Mouse (Mus musculus) intestine, embryonic 14.5 days (tissue): ENCODE results near the gene Mapkapk2. TPM values are rescaled to one million over a fixed set of nuclear protein-coding genes. Genes with fewer than 3 reads are reported as not detected.

ENCODE experiments used
- ATAC-seq: fragments of 200-750 bp; cut with Nextera tagmentation; replicated peaks from 2 replicates; pipeline ENCODE4 v1.8.0; 2017; ENCODE audit warnings: low read depth, moderate number of reproducible peaks, moderate TSS enrichment, moderate library complexity; ENCODE audit not compliant: low FRiP score, low TSS enrichment
- DNase-seq: peaks from one replicate; pipeline ENCODE4 v3.0.0-alpha.2; 2018; ENCODE audit warnings: low spot score
- H3K27ac ChIP-seq: fragments of 300-500 bp; sonication (generic); 2 replicates; pipeline ENCODE4 v1.5.1; 2014; ENCODE audit warnings: low read depth, mild to moderate bottlenecking, control low read depth
- H3K27me3 ChIP-seq: fragments of 300-500 bp; sonication (generic); replicated peaks from 2 replicates; pipeline ENCODE4 v1.6.1; 2014; ENCODE audit warnings: low read length, control low read depth; ENCODE audit not compliant: control insufficient read depth, insufficient read depth
- H3K36me3 ChIP-seq: fragments of 300-500 bp; sonication (generic); 2 replicates; pipeline ENCODE4 v1.6.1; 2014; ENCODE audit warnings: low read length, control low read depth; ENCODE audit not compliant: control insufficient read depth, insufficient read depth
- H3K4me1 ChIP-seq: fragments of 300-500 bp; sonication (generic); replicated peaks from 2 replicates; pipeline ENCODE4 v1.6.1; 2014; ENCODE audit warnings: low read length, control low read depth, mixed read lengths; ENCODE audit not compliant: control insufficient read depth, insufficient read depth
- H3K4me2 ChIP-seq: fragments of 300-500 bp; sonication (generic); 2 replicates; pipeline ENCODE4 v1.6.1; 2014; ENCODE audit warnings: low read length
- H3K4me3 ChIP-seq: fragments of 300-500 bp; sonication (generic); 2 replicates; pipeline ENCODE4 v1.5.1; 2014; ENCODE audit warnings: low read depth, low read length, control low read depth, mixed read lengths
- H3K9ac ChIP-seq: fragments of 300-500 bp; sonication (generic); 2 replicates; pipeline ENCODE4 v1.6.1; 2014; ENCODE audit warnings: mild to moderate bottlenecking, low read length
- H3K9me3 ChIP-seq: fragments of 300-500 bp; sonication (generic); 2 replicates; pipeline ENCODE4 v1.6.1; 2016; ENCODE audit warnings: low read length, control low read depth; ENCODE audit not compliant: control insufficient read depth
- WGBS: fragments of 180-500 bp; shearing (Covaris S2); extraction: QIAGEN DNeasy Blood & Tissue Kit; methylation state at CpG from one replicate; pipeline ENCODE4 v1.1.7; 2014; 5-methylcytosine and 5-hydroxymethylcytosine counted together
- polyA plus RNA-seq: library from polyadenylated mRNA; unstranded; fragments of >200 nt; fragmentation: Nextera tagmentation; extraction: Ambion mirVana; gene quantifications from 2 replicates; pipeline ENCODE4 v1.2.1, GENCODE M21; 2014

The Mapkapk2 gene
- polyA plus RNA-seq, 1 experiment from 2014 or later = 62.4 TPM

DNA sequence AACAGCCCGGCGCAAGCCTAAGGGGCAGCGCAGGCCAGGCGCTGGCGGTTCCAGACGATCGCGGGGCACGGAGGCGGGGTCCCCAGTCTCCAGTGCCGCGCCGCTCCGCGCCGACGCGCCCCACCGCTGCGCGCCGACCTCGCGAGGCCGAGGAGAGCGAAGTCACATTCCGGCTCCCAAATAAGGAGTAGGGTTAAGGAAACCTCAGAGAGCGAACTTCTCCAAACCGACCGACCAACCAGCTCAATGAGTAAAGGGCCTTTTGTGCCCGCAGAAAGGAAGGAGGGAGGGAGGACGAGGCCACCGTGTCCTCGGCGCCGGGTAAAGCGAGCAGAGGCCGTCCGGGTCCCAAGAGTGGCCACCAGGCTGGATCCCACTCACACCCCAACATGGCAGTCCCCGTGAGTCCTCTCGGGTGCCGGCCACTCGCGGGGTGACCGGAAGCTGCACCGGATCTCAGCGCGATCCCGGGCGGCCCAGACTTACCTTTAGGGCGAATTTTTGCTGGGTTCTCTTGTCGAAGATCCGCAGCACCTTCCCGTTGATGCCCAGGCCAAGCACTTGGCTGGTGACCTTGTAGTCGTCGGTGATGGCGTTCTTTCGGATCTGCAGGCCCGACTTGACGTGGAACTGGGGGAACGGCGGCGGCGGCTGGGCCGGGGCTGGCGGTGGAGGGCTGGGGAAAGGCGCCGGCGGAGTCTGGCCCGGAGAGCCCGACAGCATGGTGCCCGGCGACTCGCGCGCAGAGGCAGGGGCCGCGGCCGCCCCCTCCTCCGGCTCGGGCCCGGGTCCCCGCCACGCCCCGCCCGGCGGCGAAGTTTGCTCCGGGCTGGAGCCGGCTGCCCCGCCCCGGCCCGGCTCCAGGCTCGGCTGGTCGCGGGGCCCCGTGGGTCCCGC is 575 bp downstream of the Mapkapk2 start:
- Histone ChIP-seq H3K27ac (peak overlapping the region; percentile 88), H3K4me1 (peaks cover 3% of the 10 kb centered on the region; the same call in 1 of the 2 replicates), H3K9me3 (no peaks in the 10 kb centered on the region), H3K4me2 (peak overlapping the region; percentile 88), H3K36me3 (no peaks in the 10 kb centered on the region), H3K4me3 (peak overlapping the region; percentile 65), H3K9ac (peak overlapping the region; percentile 83), H3K27me3 (no peaks in the 10 kb centered on the region)
- WGBS = under 1% methylated on average over 80 of the region's 98 CpGs
- ATAC-seq (peak; percentile 71), DNase-seq (peak; percentile 88)

GRCm38 (mm10) chr1:131096132-131096695 is 1.4 kb downstream of the Mapkapk2 start:
- Histone ChIP-seq H3K36me3 (no peaks in the 10 kb centered on the region), H3K9me3 (no peaks in the 10 kb centered on the region), H3K9ac (peak overlapping the region; percentile 83), H3K4me3 (peak overlapping the region; percentile 65), H3K4me1 (peaks cover 8% of the 10 kb centered on the region), H3K4me2 (peak overlapping the region; percentile 88), H3K27ac (peak overlapping the region; percentile 88), H3K27me3 (no peaks in the 10 kb centered on the region)
- WGBS = 15% methylated on average over 9 of the region's 9 CpGs
- ATAC-seq = no peak
- no peak for DNase-seq

GRCm38 (mm10) chr1:131095574-131095973 is 2.1 kb downstream of the Mapkapk2 start:
- Histone ChIP-seq H3K9ac (peak overlapping the region; percentile 83), H3K9me3 (no peaks in the 10 kb centered on the region), H3K36me3 (no peaks in the 10 kb centered on the region), H3K27me3 (no peaks in the 10 kb centered on the region), H3K4me1 (peaks cover 14% of the 10 kb centered on the region), H3K4me3 (peak overlapping the region; percentile 65), H3K27ac (no peak overlapping the region), H3K4me2 (peak overlapping the region; percentile 88)
- WGBS = 23% methylated on average over 8 of the region's 8 CpGs
- no peak for ATAC-seq
- no peak for DNase-seq

- Histone ChIP-seq H3K36me3 (no peaks in the 10 kb centered on the region), H3K27me3 (no peaks in the 10 kb centered on the region), H3K4me1 (peaks cover 31% of the 10 kb centered on the region), H3K27ac (no peak overlapping the region), H3K4me2 (no peak overlapping the region), H3K9ac (no peak overlapping the region), H3K4me3 (no peak overlapping the region), H3K9me3 (no peaks in the 10 kb centered on the region)
- no peak for DNase-seq
- ATAC-seq = no peak
- WGBS = 65% methylated on average over 8 of the region's 8 CpGs
Measured at GRCm38 (mm10) chr1:131093889-131094288, 3.7 kb downstream of the Mapkapk2 start.

GRCm38 (mm10) chr1:131092846-131093245 is 4.8 kb downstream of the Mapkapk2 start:
- Histone ChIP-seq H3K9ac (no peak overlapping the region), H3K4me2 (no peak overlapping the region), H3K4me1 (peaks cover 34% of the 10 kb centered on the region), H3K36me3 (no peaks in the 10 kb centered on the region), H3K27me3 (no peaks in the 10 kb centered on the region), H3K4me3 (no peak overlapping the region), H3K9me3 (no peaks in the 10 kb centered on the region), H3K27ac (no peak overlapping the region)
- no peak for DNase-seq
- ATAC-seq = no peak
- 96% methylated on average over 3 of the region's 3 CpGs for WGBS

DNA sequence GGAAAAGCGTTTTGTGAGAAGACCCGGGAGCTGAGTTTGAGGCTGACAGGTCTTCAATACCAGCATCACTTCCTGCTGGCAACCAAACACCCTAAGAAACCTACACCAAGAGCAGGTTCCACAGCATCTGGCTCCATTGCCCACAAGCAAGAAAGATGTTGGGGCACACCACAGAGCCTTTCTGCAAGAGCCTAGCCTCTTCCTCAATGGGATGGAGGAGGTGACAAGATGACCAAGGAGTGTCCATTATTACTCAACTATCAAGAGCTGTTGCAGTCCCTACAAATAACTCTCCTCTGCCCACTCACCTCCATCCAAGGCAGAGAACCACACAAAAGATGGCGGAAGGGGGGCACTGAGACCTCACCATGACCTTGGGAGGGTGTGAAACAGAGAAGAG is 5.5 kb downstream of the Mapkapk2 start:
- Histone ChIP-seq H3K4me1 (peaks cover 39% of the 10 kb centered on the region), H3K9me3 (no peaks in the 10 kb centered on the region), H3K4me3 (no peak overlapping the region), H3K27ac (no peak overlapping the region), H3K36me3 (no peaks in the 10 kb centered on the region), H3K27me3 (no peaks in the 10 kb centered on the region), H3K4me2 (no peak overlapping the region), H3K9ac (no peak overlapping the region)
- WGBS = 86% methylated on average over 3 of the region's 3 CpGs
- DNase-seq (no peak), ATAC-seq (no peak)

- Histone ChIP-seq H3K4me3 (no peak overlapping the region), H3K27ac (no peak overlapping the region), H3K4me2 (no peak overlapping the region), H3K4me1 (peaks cover 46% of the 10 kb centered on the region), H3K27me3 (no peaks in the 10 kb centered on the region), H3K9me3 (no peaks in the 10 kb centered on the region), H3K9ac (no peak overlapping the region), H3K36me3 (no peaks in the 10 kb centered on the region)
- WGBS = 84% methylated on average over 3 of the region's 3 CpGs
- DNase-seq (no peak), ATAC-seq (no peak)
Measured at GRCm38 (mm10) chr1:131091481-131091880, 6.1 kb downstream of the Mapkapk2 start.

DNA sequence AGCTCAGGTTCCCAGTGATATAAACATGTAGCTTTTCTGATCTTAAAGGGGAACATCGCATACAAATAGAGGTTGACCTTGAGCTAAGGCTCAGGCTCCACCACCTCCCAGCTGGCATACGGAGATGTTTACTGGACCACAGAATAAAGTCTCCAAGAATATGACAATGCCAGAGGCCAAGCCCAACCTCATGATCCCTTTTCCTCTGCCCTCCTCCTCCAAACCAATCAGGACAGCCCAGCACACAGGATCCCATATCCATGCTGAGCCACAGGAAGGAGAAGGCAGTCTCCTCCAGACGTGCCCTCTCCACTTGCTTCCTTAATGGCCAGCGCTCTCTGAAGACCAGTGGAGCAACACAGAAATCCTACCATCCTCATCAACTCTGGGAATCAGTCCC is 6.7 kb downstream of the Mapkapk2 start:
- ATAC-seq (no peak), DNase-seq (no peak)
- no peak overlapping the region for H3K4me3 ChIP-seq
- no peaks in the 10 kb centered on the region for H3K9me3 ChIP-seq
- H3K4me2 ChIP-seq = no peak overlapping the region
- H3K27me3 ChIP-seq = no peaks in the 10 kb centered on the region
- 67% methylated on average over 4 of the region's 4 CpGs for WGBS
- no peak overlapping the region for H3K9ac ChIP-seq
- H3K27ac ChIP-seq = no peak overlapping the region
- peaks cover 51% of the 10 kb centered on the region for H3K4me1 ChIP-seq
- H3K36me3 ChIP-seq = no peaks in the 10 kb centered on the region
